Mouse (Mus musculus): ENCODE results near the gene Zbtb16.

DNA sequence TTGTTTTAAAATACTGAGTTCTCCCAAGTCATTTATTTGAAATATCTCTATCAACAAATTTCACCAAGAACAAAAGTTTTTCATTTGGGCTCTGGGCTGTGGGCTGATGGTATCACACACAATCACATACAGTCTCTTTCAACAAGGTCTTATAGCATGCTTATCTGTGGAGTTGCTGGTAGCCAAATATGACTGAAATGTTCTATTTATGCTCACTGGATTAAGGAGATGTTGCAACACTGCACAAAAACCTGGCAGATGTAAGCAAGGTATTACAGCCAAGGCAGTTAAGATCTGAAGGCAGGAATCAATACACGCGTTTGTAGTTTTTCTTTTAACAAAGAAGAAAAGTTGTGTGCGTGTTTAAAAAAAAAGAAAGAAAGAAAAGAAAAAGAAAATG, 84.1 kb downstream of the Zbtb16 start:
- TF ChIP-seq POLR2A (IDR thresholded peaks at IDR 0.05; ENCODE audit: low read depth, low read length) (no peak), CTCF (IDR thresholded peaks at IDR 0.05; ENCODE audit: borderline replicate concordance, insufficient read depth, low read length) (no peak)
